Mouse (Mus musculus) skeletal muscle tissue, postnatal 0 days (tissue): Measurements from ENCODE around the gene Nmu. TPM values are rescaled to one million over a fixed set of nuclear protein-coding genes. Genes with fewer than 3 reads are reported as not detected.

Experiments
- polyA plus RNA-seq: library from polyadenylated mRNA; unstranded; fragments of >200 nt; fragmentation: Nextera tagmentation; extraction: Ambion mirVana; gene quantifications from 2 replicates; pipeline ENCODE4 v1.2.1, GENCODE M21; 2015

Gene Nmu
- not detected in 2 replicates for polyA plus RNA-seq

GRCm38 (mm10) chr5:76363453-76364104 lies at the start of gene Nmu:
Nmu (minus strand) TSS chr5:76363788.

GRCm38 (mm10) chr5:76330953-76331352 lies 32.6 kb downstream of the Nmu start, which contains the start of gene Pdcl2:
Pdcl2 (minus strand) TSS chr5:76331156.

GRCm38 (mm10) chr5:76304452-76305341 lies 58.9 kb downstream of the Nmu start, which contains the start of gene Clock:
Clock (minus strand) TSS chr5:76304792.

Other genes with a start within 250 kb of the Nmu start
- gene Srd5a3, start 223.5 kb downstream of the Nmu start, polyA plus RNA-seq: 16.9 and 19.4 TPM in 2 replicates
- gene Tmem165, start 179.9 kb downstream of the Nmu start, polyA plus RNA-seq: 45.6 and 54.4 TPM in 2 replicates
- gene Clock, start 59.0 kb downstream of the Nmu start, polyA plus RNA-seq: 5.8 and 7.1 TPM in 2 replicates
- not detected in 2 replicates for gene Pdcl2, start 32.6 kb downstream of the Nmu start, polyA plus RNA-seq
- gene Gm7271, start 120.3 kb upstream of the Nmu start, polyA plus RNA-seq: 0.31 TPM in 1 of 2 replicates, not detected in the other
- gene Exoc1, start 165.5 kb upstream of the Nmu start, polyA plus RNA-seq: 10.2 and 10.8 TPM in 2 replicates
- gene Cep135, start 224.9 kb upstream of the Nmu start, polyA plus RNA-seq: 1.5 and 1.8 TPM in 2 replicates